Mouse (Mus musculus): ENCODE results near the gene Cpsf6.
"Not testable (repeated sequence)": the region's sequence is repeated elsewhere in the genome, so short reads cannot be mapped to it uniquely, and the experiment has no call there.

Gene Cpsf6

DNA sequence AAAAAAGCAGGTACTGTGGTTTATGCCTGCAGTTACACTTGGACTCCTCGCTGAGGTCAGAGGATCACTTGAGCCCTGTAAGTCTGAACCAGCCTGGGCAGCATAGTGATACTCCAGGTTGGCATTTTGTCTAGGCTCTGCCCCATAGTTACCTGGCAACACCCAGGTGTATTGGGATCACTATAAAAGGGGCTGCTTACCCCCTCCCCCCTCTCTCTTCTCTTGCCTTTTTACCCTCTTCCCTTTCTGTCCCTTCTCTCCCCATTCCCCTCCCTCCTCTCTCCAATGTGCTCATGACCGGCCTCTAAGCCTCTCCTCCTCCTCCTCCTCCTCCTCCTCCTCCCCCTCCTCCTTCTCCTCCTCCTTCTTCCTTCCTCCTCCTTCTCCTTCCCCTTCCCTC, 19.4 kb upstream of the Cpsf6 start:
- DNase-seq: no peak

DNA sequence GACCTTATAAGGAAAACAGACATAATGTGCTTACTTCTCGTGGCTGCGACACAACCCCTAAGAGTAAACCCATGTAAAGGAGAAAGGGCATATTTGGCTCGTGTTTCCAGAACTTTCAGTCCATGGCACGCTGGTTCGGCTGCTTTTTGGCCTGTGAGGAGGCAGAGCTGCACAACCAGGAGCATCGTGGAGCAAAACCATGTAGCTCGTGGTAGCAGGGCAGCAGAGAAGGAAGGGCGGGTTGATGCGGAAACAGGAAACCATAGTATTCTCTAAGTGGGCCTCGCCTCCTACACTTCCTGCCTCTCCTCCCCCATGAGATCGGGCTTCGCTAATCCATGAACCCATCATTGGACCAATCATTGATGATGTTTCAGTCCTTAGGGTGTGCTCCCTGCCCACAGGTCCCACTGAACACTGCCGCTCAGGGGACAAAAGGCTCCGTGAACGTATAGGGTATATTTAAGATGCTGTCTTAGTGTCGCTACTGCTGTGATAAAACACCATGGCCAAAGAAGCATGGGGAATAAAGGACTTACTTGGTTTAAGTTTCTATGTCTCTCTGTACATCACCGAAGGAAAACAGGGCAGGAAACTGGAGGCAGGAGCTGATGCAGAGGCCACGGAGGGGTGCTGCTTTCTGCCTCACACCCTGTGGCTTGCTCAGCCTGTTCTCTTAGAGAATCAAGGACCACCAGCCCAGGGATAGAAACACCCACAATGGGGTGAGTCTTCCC, 18.4 kb upstream of the Cpsf6 start:
- DNase-seq: no peak

DNA sequence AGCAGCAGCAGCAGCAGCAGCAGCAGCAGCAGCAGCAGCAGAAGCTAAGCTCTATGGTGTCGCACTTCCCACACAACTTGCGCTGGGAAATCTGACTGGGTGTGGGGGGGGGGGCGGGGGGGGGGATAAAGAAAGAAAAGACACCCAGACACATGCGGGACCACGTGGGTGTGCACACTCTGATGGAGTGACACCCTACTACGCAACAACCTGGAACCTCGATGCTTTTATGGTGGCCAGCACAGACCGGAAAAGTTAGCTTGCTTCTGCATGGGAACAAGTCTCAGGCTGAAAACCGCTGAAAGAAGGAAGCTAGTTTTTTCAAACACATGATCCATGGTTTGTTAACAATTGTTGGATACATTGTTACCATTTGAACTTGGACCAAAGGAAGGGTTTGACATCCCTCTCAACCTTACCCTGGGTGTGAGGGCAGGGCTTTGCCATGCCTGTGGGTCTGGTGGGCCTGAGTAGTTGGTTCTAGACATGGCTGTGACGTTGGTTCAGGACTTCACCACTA, 17.4 kb upstream of the Cpsf6 start:
- no peak for DNase-seq

DNA sequence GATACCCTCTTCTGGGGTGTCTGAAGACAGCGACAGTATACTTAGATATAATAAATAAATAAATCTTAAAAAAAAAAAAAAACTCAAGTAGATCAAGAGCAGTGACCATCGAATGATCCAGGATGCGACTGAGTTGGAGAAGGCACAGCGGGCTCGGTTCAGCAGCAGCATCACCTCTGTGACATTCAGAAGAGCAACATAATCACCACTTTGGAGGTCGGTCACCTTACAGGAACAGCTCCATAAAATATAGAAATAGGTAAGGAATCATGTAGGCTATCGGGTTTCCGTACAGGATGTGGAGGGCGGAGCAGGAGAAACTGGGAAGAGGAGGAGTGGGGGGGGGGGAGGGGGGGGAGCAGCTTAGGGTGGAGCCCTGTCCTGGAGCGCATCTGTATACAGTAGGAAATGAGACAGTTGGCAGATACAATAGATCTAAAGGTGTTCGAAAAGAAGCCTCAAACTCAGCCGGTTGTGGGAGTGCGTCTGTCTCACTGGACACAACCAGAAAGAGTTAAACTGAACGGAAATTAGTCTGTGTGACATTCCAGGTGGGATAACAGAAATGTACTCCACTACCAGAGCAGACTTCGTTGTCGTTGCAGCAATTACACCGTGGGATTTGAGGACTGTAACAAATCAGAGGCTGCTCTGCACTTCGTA, 16.7 kb upstream of the Cpsf6 start:
- no peak for DNase-seq

DNA sequence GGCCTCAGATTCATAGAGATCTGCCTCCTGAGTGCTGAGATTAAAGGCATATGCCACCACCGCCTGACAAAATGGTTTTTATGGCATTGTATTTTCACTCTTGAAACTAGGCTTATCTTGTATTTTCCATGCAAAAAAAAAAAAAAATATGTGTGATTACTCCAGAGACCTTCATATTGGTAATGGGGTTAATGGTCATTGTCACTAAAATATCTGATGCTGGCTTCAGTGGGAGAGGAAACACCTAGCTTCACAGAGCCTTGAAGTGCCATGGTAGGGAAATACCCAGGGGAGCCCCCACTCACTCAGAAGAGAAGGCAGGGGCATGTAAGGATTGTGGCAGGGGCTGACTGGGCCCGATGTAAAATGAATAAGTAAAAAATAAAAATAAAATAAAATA, 16.0 kb upstream of the Cpsf6 start:
- DNase-seq: no peak

DNA sequence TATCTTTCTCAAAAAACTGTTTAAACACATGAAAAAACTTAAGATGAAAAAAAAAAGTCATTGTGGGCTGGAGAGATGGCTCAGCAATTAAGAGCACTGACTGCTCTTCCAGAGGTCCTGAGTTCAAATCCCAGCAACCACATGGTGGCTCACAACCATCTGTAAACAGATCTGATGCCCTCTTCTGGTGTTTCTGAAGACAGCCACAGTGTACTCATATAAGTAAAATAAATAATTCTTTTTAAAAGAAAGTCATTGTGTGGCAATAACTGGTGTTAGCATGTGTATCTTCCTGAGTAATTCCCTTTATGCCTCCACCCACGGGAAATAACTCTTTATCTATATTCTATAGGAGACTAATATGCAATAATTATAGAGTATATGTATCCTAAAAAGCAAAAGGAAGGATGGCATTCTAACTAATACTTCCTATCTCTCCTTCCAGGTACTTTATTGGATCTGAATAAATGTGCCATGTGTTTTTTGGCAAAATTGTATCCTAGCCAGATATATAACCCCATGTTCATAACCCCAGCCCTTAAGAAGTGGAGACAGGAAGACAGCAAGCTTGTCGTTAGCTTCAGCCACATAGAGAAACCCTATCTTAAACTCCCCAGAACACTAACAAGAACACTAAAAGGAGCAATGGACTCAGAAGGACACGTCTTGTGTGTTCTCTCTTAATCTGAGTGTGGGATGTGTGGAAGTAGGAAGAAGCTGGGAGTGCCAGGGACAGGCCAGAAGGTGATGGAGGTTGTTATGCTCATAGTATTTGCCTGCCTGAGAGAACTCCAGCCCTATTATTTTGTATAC, 15.1 kb upstream of the Cpsf6 start:
- DNase-seq: no peak

DNA sequence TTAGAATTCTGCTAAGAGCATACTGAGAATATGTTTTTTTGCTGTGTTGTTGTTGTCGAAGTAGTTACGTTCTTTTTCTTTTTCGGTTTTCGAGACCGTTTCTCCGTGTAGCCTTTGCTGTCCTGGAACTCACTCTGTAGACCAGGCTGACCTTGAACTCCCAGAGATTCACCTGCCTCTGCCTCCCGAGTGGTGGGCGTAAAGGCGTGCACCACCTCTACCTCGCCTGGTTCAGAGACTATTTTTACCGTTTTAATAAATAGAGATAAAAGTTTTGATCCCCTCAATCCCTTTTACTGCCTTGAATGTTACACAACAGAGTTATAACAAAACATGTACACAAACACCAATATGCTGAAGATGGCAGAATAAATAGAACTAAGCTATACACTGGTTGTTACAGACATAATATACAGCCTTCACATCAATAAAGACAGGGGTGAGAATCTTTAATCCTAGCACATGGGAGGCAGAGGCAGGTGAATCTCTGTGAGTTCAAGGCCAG, 14.1 kb upstream of the Cpsf6 start:
- no peak for DNase-seq

DNA sequence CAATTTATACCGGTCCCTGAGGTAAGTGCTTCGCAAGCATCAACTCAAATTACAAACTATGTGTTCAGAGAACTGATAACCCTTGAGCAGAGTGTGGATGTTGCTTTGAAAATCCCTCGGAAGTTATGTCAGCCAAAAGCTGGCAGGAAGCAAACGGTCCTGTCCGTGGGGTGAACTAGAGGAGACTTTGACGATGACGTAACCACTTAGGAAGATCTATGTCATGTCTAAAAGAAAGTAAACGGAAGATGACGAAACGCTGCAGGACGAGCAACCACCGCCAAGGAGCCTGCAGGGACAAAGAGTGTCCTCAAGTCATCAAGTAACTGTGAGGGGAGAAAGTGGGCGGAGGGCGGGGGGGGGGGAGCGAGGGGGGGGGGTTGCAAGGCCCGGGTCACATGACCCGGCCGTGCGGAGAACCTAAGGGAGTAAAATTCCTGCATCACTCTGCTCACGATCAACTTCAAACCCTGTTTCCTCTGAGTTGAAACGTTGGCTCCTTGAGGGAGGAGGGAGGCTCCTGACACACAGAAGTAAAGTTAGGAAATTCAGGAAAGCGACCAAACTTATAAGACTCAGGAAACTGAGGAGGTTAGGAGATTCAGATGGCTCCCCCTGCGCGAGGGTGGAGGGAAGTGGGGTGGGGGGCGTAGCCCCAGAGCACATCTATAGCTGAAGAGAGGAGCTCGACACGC, 13.5 kb upstream of the Cpsf6 start:
- DNase-seq: no peak

DNA sequence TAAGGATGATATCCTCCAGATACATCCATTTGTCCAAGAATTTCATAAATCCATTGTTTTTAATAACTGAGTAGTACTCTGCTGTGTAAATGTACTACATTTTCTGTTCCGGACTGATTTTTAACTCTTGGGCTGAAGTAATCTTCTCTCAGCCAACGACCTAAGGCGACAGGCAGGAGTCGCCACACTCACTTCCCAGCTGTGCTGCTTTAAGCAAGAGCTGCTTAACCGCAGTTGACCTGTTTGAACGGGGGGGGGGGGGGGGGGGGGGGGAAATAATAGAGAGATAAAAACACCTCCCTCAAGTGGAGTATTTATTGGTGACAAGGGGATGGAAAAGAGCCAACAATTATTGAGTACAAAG, 13.0 kb upstream of the Cpsf6 start:
- no peak for DNase-seq

DNA sequence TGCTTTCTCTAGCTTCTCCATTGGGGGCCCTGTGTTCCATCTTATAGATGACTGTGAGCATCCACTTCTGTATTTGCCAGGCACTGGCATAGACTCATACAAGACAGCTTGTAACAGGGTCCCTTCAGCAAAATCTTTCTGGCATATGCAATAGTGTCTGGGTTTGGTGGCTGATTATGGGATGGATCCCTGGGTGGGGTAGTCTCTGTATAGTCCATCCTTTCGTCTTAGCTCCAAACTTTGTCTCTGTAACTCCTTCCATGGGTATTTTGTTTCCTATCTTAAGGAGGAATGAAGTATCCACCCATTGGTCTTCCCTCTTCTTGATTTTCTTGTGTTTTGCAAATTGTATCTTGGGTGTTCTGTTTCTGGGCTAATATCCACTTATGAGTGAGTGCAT, 12.6 kb upstream of the Cpsf6 start:
- not testable (repeated sequence) for DNase-seq

DNA sequence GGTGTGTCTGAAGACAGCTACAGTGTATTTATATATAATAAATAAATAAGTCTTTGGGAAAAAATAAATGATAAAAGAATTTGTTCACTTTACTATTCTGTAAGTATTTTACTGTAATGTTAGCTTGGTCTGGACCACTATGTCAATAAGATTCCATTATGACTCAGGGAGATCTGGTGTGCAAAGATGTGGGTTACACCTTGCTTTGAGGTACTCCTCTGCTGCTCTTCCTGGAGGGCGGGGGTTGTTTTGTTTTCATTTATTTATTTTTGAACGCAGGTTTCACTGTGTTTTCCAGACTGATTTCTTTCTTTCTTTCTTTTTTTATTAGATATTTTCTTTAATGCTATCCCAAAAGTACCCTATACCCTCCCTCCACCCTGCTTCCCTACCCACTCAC, 12.0 kb upstream of the Cpsf6 start:
- DNase-seq: no peak

DNA sequence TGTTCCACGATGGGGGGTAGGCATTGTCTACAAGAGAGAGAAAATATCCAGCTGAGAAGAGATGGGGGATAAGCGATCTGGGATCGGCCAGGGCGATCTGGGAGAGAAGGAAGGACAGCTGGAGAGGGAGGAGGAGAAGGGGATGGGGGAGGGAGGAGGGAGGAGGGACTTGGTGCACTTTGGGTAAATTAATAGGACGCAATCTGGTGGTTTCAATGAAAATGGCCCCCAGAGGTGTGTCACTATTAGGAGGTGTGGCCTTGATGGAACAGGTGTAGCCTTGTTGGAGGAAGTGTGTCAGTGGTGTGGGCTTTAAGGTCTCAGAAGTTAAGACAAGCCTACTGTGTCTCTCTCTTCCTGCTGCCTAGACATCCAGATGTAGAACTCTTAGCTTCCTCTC, 11.2 kb upstream of the Cpsf6 start:
- DNase-seq: no peak

DNA sequence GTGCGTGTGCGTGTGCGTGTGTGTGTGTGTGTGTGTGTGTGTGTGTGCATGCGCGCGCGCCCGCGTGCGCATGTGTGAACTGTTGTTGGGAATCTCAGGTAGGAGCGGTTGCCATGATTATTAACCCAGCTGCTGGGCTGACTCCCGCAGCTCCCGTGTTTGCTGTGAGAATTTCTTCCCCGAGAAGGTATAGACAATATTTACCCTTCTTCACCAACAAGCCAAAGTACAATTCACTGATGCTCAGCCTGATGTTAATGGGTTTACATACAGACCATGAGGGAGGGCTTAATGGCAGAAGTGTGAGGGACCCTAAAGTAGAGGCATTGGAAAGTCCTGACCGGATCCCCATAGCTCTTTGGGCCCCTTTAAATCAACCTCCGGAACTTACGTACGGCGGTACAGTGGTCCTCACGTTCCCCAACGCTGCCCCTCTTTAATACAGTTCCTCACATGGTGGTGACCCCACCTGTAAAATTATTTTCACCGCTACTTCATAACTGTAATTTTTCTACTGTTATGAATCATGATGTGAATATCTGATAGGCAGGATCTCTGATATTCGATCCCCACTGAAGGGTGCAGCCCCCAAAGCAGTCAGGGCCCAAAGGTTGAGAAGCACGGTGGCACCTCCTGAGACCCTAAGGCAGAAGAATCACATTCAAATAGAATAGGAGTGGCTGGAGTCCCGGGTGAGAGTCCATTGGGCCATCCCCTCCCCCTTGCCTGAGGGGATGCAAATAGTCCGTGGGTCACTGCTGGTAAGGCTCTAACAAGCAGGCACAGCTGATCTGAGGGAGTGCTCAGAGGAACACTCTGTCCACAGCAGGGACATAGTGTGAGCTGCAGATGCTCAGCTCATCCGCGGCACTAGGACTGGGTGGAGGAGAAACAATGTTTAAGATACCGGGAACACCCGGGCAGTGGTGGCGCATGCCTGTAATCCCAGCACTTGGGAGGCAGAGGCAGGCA, 10.4 kb upstream of the Cpsf6 start:
- DNase-seq: peak; percentile 13

DNA sequence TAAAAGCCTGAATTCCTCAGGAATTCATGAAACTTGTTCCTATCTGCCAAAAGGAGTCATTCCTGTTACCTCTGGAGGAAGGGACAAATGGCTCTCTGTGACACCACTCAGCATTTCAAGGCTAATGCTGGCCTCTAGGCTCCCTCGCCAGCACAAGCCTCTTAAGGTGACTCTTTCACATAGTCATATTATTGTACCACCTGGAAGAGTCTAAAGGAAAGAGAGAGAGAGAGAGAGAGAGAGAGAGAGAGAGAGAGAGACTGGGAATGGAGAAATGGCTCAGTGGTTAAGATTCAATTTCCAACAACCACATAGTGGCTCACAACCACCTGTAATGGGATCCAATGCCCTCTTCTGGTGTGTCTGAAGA, 9.5 kb upstream of the Cpsf6 start:
- DNase-seq: no peak

DNA sequence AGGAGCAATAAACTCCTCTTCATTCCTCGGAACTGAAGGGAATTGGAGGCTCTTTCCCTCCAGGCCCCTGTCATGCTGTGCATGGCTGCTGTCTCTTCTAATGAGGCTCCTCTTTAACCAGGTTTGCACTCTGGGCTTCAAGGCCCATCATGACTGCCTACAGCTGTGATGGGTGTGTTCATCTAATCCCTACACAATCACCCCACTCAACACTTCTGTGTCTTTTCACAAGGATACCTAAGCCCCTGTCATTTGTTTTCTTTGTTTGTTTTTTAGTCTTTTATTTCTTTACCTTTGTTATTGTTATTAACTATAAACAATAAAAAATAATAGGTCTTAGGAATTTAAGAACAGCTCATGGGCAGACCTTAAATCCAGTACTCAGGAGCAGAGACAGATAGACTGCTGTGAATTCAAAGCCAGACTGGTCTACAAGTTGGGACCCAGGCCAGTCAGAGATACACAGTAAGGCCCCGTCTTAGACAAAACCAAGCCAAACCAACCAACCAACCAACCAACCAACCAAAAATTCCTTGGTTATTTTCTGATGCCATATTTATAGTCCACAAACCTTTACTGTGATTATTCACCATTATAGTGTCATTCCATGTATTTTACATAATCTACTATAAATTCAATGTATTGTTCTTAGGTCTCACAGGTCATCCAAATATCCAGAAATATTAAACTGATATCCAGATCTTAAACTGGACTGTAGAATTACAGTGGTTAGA, 9.0 kb upstream of the Cpsf6 start:
- DNase-seq: no peak

DNA sequence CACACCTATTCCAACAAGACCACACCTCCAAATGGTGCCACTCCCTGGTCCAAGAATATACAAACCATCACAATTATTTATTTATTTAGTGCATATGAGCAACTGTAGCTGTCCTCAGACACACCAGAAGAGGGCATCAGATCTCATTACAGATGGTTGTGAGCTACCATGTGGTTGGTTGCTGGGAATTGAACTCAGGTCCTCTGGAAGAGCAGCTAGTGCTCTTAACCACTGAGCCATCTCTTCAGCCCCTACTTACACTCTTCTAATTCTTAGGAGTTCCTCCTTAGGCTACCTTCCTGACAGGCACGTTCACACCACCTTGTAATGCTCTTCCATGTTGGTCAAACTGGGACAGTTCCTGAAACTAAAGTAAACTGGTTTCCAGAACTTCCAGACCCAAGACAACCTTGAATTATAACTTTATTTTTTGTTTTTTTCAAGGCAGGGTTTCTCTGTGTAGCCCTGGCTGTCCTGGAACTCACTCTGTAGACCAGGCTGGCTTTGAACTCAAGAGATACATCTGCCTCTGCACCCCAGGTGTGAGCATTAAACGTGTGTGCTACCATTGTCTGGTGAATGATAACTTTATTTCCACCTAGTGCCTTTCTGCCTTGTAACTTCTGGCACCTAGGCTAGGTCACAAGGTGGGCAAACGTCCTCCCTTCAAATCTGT, 8.3 kb upstream of the Cpsf6 start:
- DNase-seq: not testable (repeated sequence)

DNA sequence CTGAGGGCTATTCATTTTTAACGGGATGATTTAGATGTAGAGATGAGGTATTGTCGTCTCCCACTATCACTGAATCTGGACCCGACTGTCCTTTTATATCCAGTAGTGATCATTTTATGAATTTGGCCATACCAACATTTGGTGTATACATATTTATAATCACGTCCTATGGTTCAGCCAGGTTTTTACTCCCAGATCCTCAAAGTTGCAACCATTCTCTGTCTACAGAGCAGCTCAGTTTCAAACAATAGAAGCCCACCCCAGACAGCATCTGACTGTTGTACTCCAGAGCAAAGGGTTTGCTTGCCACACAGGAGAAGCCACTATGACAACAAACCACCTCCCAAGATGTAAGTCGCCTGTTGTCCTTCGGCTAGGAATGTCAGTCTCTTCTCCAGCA, 7.2 kb upstream of the Cpsf6 start:
- no peak for DNase-seq

DNA sequence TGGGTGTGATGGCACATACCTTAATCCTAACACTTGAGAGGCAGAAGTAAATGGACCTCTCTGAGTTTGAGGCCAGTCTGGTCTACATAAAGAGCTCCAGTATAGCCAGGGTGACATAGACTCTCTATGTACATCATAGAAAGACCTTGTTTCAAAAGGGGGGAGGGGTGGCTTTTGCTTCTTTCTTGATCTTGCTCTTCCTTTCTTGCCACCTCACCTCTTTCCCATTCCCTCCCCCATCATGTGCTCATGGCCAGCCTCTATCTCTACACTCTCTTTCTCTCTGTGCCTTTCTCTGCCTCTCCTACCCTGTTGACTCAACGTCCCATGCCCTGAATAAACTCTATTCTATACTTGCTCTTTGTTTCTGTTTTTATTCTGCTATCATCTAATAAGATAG, 6.4 kb upstream of the Cpsf6 start:
- DNase-seq: no peak

DNA sequence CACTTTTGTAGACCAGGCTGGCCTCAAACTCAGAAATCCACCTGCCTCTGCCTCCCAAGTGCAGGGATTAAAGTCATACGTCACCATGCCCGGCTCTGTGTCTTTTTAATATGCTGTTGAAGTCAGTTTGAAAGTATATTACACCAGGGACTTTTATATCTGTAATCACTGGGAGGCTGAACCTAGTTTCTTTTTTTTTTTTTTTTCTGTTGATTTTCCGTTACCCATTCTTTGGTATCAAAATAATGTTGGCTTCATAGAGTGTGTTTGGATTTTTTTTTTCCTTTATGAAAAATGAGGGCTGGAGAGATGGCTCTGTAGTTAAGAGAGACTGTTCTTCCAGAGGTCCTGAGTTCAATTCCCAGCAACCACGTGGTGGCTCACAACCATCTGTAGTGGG, 5.6 kb upstream of the Cpsf6 start:
- no peak for DNase-seq

DNA sequence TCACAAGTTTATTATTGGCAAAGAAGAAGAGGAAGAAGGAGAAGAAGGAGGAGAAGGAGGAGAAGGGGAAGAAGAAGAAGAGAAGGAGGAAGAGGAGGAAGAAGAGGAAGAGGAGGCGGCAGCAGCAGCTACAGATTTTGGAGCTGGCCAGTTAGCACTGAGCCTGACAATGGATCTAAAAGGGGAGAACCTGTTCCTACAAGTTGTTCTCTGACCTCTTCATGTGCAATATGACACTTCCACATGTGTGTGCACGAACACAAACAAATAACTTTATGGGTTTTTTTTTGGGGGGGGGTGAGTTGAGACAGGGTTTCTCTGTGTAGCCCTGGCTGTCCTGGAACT, 5.2 kb upstream of the Cpsf6 start:
- no peak for DNase-seq
